Mouse (Mus musculus): ENCODE data around the gene Gabrr2. TPM values are rescaled to one million over a fixed set of nuclear protein-coding genes. Genes with fewer than 3 reads are reported as not detected.
"Not testable (repeated sequence)": the region's sequence is repeated elsewhere in the genome, so short reads cannot be mapped to it uniquely, and the experiment has no call there.

Gabrr2 gene
- polyA plus RNA-seq, 1 experiment from 2014 or later = 0.23 TPM

DNA sequence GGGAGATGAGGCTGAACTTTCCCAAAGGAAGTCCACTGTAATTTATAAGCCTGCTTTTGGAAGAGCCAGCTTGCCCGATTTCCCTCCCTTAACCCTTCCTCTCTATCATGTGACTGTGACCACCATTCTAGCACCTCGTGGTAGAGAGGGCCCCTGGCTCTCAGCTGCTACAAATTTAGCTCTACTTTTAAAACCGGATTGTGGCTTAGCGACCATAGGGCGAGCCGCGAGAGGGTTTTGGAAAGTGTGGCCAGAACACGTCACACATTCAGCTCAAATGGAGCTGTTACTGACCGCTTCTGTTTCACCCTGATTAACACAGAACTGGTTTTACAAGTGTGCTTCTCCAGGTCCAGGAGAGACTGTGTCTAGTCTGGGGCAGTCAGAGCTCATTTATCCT lies 48.6 kb downstream of the Gabrr2 start:
- H3K4me1 ChIP-seq (ENCODE audit: control insufficient read depth, insufficient read depth, low read length) = no peaks in the 10 kb centered on the region
- ATAC-seq (ENCODE audit: insufficient number of reproducible peaks, low FRiP score, low TSS enrichment, low read depth) = no peak
- H3K27ac ChIP-seq (replicated peaks; ENCODE audit: low read depth, low read length) = no peak overlapping the region
- DNase-seq (ENCODE audit: low spot score) = no peak
- no peaks in the 10 kb centered on the region for H3K36me3 ChIP-seq (ENCODE audit: control insufficient read depth, insufficient read depth, low read length)
- no peak overlapping the region for H3K9ac ChIP-seq (ENCODE audit: low read length)
- no peak overlapping the region for H3K4me2 ChIP-seq (ENCODE audit: low read depth, severe bottlenecking)
- WGBS = 89% methylated on average over 9 of the region's 9 CpGs
- H3K9me3 ChIP-seq (ENCODE audit: control insufficient read depth, low read length) = no peaks in the 10 kb centered on the region
- no peak overlapping the region for H3K4me3 ChIP-seq (ENCODE audit: low read depth, low read length)
- H3K27me3 ChIP-seq (ENCODE audit: control insufficient read depth, insufficient read depth, low read length) = no peaks in the 10 kb centered on the region

DNA sequence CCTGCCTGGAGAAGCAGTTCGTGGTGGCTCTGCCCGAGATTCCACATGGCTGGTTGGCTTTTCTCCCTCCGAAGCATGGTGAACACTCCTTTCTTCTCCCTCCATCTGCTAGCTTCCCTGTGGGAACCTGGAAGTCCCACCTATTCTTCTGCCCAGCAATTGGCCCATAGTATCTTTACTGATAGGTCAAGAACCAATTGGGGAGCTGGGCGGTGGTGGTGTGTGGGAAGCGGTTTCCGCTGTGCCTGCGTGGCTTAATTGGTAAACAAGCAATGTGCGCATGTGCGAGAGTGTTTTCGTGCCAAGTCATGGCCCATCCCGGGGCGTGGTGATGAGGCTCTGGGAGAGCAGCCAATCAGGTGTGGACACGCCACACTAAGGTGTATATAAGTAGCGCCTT lies 50.1 kb downstream of the Gabrr2 start:
- ATAC-seq (ENCODE audit: insufficient number of reproducible peaks, low FRiP score, low TSS enrichment, low read depth); H3K9me3 ChIP-seq (ENCODE audit: control insufficient read depth, low read length): not testable (repeated sequence)
- 97% methylated on average over 10 of the region's 14 CpGs for whole genome bisulfite sequencing

DNA sequence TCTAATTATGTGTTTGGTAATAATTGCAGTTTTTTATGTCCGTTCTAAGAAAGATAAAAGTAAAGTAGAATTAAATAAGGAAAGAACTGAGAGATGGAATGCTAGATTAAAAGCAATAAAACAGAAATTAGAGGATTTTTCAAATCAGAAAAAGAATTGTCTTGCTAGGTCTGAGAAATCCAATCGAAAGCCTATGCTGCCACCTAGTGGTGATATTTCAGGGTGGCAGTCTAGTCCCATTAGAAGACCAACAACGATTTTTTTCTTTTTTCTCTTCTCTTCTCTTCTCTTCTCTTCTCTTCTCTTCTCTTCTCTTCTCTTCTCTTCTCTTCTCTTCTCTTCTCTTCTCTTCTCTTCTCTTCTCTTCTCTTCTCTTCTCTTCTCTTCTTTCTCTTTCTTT lies 56.3 kb downstream of the Gabrr2 start:
- not testable (repeated sequence) for H3K9ac ChIP-seq (ENCODE audit: low read length); ATAC-seq (ENCODE audit: insufficient number of reproducible peaks, low FRiP score, low TSS enrichment, low read depth); H3K36me3 ChIP-seq (ENCODE audit: control insufficient read depth, insufficient read depth, low read length); H3K4me3 ChIP-seq (ENCODE audit: low read depth, low read length); H3K27me3 ChIP-seq (ENCODE audit: control insufficient read depth, insufficient read depth, low read length); H3K4me1 ChIP-seq (ENCODE audit: control insufficient read depth, insufficient read depth, low read length); H3K9me3 ChIP-seq (ENCODE audit: control insufficient read depth, low read length); H3K4me2 ChIP-seq (ENCODE audit: low read depth, severe bottlenecking); H3K27ac ChIP-seq (replicated peaks; ENCODE audit: low read depth, low read length)
- 5% methylated on average over 3 of the region's 3 CpGs for WGBS
- peak; percentile 89 for DNase-seq (ENCODE audit: low spot score)

More for the DNA sequence above, 50.1 kb downstream of the Gabrr2 start:
- not testable (repeated sequence) for H3K4me1 ChIP-seq (ENCODE audit: control insufficient read depth, insufficient read depth, low read length); H3K27me3 ChIP-seq (ENCODE audit: control insufficient read depth, insufficient read depth, low read length); H3K4me3 ChIP-seq (ENCODE audit: low read depth, low read length); H3K9ac ChIP-seq (ENCODE audit: low read length); H3K4me2 ChIP-seq (ENCODE audit: low read depth, severe bottlenecking); DNase-seq (ENCODE audit: low spot score); H3K27ac ChIP-seq (replicated peaks; ENCODE audit: low read depth, low read length); H3K36me3 ChIP-seq (ENCODE audit: control insufficient read depth, insufficient read depth, low read length)

DNA sequence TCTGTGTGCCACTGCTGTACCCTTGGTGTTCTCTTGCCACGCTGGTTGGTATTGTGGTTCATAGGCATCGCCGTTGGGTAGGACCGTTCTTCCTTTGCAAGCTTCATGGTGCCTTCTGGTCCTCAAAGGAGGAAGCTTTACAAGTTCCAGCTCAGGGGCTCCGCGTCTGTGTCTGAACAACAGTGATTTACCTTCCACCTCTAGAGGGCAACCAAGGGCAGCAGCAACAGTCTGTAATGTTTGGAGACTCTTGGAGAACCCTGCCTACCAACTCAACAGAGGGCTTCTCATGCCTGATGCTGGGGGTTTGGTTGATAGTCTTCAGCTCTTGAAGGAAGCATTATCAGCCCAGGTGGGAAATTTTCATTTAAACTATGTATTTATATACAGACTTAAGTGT lies 61.7 kb downstream of the Gabrr2 start:
- Histone ChIP-seq H3K4me1 (ENCODE audit: control insufficient read depth, insufficient read depth, low read length) (no peaks in the 10 kb centered on the region), H3K27ac (replicated peaks; ENCODE audit: low read depth, low read length) (no peak overlapping the region), H3K4me2 (ENCODE audit: low read depth, severe bottlenecking) (no peak overlapping the region), H3K36me3 (ENCODE audit: control insufficient read depth, insufficient read depth, low read length) (no peaks in the 10 kb centered on the region), H3K27me3 (ENCODE audit: control insufficient read depth, insufficient read depth, low read length) (no peaks in the 10 kb centered on the region), H3K9ac (ENCODE audit: low read length) (no peak overlapping the region), H3K4me3 (ENCODE audit: low read depth, low read length) (no peak overlapping the region), H3K9me3 (ENCODE audit: control insufficient read depth, low read length) (0 out of 2 replicates have a peak, but pooled peaks cover 2% of the 10 kb centered on the region)
- ATAC-seq (ENCODE audit: insufficient number of reproducible peaks, low FRiP score, low TSS enrichment, low read depth) (no peak), DNase-seq (ENCODE audit: low spot score) (peak; percentile 46)
- WGBS = 82% methylated on average over 6 of the region's 6 CpGs

DNA sequence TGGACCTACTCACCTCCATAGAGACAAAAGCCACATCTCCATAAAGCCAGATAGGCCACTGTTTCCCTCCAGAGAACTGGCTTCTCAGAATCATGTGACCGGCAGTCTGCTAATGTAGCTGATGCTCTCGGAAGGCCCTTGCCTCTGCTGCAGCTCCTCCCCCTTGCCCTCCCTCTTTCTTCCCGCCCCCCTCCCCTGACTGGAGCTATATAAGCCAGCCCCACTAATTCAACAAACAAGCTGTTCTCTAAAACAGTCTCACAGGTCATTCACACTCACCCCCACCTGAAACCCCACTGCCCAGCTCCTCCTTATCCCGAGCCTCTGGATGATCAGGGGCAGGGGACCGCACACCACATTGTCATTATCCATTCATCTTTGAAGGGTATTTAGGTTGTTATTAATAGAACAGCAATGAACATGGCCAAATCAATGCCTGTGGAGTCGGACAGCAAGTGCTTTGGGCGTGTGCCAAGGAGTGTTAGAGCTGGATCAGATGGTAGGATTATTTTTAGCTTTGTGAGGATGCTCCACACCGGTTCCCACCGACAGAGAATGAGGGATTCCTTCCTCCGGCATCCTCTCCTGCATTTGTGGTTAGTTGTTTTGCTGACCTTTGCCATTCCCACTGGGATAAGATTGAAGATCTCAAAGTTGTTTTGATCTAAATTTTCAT lies 62.7 kb downstream of the Gabrr2 start:
- H3K4me2 ChIP-seq (ENCODE audit: low read depth, severe bottlenecking) = no peak overlapping the region
- DNase-seq (ENCODE audit: low spot score) (no peak), ATAC-seq (ENCODE audit: insufficient number of reproducible peaks, low FRiP score, low TSS enrichment, low read depth) (no peak)
- no peaks in the 10 kb centered on the region for H3K4me1 ChIP-seq (ENCODE audit: control insufficient read depth, insufficient read depth, low read length)
- no peak overlapping the region for H3K27ac ChIP-seq (replicated peaks; ENCODE audit: low read depth, low read length)
- H3K36me3 ChIP-seq (ENCODE audit: control insufficient read depth, insufficient read depth, low read length) = no peaks in the 10 kb centered on the region
- 0 out of 2 replicates have a peak, but pooled peaks cover 2% of the 10 kb centered on the region for H3K9me3 ChIP-seq (ENCODE audit: control insufficient read depth, low read length)
- H3K4me3 ChIP-seq (ENCODE audit: low read depth, low read length) = no peak overlapping the region
- H3K27me3 ChIP-seq (ENCODE audit: control insufficient read depth, insufficient read depth, low read length) = no peaks in the 10 kb centered on the region
- WGBS = 78% methylated on average over 10 of the region's 10 CpGs
- H3K9ac ChIP-seq (ENCODE audit: low read length) = no peak overlapping the region

DNA sequence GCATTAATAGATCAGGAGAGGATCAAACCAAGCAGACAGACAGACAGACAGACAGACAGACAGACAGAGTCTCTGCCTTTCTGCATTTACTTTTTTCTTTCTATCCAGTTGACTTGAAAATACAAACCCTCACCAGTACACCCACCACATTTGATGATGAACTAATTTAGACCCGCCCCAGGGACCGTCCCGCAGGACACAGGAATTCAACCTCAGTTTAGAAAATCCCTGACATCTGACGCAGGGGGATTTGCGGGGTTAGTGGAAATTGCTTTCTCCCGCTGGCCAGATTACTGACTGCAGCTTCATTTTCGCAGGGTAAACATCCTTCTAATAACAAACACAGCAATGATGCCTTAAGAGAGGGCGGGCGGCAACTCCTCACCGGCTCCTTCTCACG lies 69.4 kb downstream of the Gabrr2 start, which contains the start of gene Gabrr1:
Gabrr1 (plus strand) TSS at position 301 of the 400 bp plus-strand sequence.
- H3K27ac ChIP-seq (replicated peaks; ENCODE audit: low read depth, low read length) = no peak within 1 kb of the TSS
- WGBS = 67% methylated on average over 11 of the region's 11 CpGs
- no peak for ATAC-seq (ENCODE audit: insufficient number of reproducible peaks, low FRiP score, low TSS enrichment, low read depth)
- no peaks in the 10 kb centered on the region for H3K36me3 ChIP-seq (ENCODE audit: control insufficient read depth, insufficient read depth, low read length)
- no peaks in the 10 kb centered on the region for H3K9me3 ChIP-seq (ENCODE audit: control insufficient read depth, low read length)
- no peaks in the 10 kb centered on the region for H3K27me3 ChIP-seq (ENCODE audit: control insufficient read depth, insufficient read depth, low read length)
- no peak within 1 kb of the TSS for H3K9ac ChIP-seq (ENCODE audit: low read length)
- H3K4me1 ChIP-seq (ENCODE audit: control insufficient read depth, insufficient read depth, low read length) = no peaks in the 10 kb centered on the region
- H3K4me2 ChIP-seq (ENCODE audit: low read depth, severe bottlenecking) = no peak within 1 kb of the TSS
- no peak within 1 kb of the TSS for H3K4me3 ChIP-seq (ENCODE audit: low read depth, low read length)
- no peak for DNase-seq (ENCODE audit: low spot score)

Other genes starting within 250 kb of the Gabrr2 start
- gene Ankrd6, start 112.2 kb upstream of the Gabrr2 start, polyA plus RNA-seq (2014; fragmentation: Nextera tagmentation; extraction: Ambion mirVana) = 9.4 and 10.4 TPM in 2 replicates
- 25.8 and 26.1 TPM in 2 replicates for gene Rragd, start 80.0 kb upstream of the Gabrr2 start, polyA plus RNA-seq (2014; fragmentation: Nextera tagmentation; extraction: Ambion mirVana)
- gene Ube2j1, start 31.6 kb upstream of the Gabrr2 start, polyA plus RNA-seq (2014; fragmentation: Nextera tagmentation; extraction: Ambion mirVana) = 40.9 and 42.2 TPM in 2 replicates
- not detected in 2 replicates for gene Gabrr1, start 69.5 kb downstream of the Gabrr2 start, polyA plus RNA-seq (2014; fragmentation: Nextera tagmentation; extraction: Ambion mirVana)
- 0.69 and 0.95 TPM in 2 replicates for gene Pm20d2, start 126.7 kb downstream of the Gabrr2 start, polyA plus RNA-seq (2014; fragmentation: Nextera tagmentation; extraction: Ambion mirVana)
- gene Srsf12, start 146.0 kb downstream of the Gabrr2 start, polyA plus RNA-seq (2014; fragmentation: Nextera tagmentation; extraction: Ambion mirVana) = 10.9 and 12.0 TPM in 2 replicates
- 109 and 111 TPM in 2 replicates for gene Pnrc1, start 227.2 kb downstream of the Gabrr2 start, polyA plus RNA-seq (2014; fragmentation: Nextera tagmentation; extraction: Ambion mirVana)
- gene Rngtt, start 247.3 kb downstream of the Gabrr2 start, polyA plus RNA-seq (2014; fragmentation: Nextera tagmentation; extraction: Ambion mirVana) = 34.5 and 35.1 TPM in 2 replicates